Mouse (Mus musculus): ENCODE data around the gene Dock1. TPM values are rescaled to one million over a fixed set of nuclear protein-coding genes. Genes with fewer than 3 reads are reported as not detected.

Dock1 gene
- polyA plus RNA-seq, 1 experiment from 2014 or later = 5.7 TPM

DNA sequence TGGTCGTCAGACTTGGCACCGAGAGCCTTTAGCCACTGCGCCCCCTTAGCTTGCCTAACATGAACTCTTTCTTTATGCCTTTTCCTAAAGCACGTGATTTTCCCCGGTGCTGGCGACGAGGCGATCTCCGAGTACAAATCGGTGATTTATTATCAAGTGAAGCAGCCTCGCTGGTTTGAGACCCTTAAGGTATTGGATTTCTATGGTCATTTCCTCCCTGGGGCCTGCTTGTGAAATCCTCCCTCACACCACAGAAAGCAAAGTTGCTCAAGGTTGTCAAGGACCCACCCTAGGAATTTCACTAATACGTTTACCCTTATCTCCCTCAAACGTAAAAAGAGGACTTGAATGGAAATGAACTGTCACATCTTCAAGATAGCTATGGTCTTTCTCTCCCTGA, 94.7 kb downstream of the Dock1 start:
- Histone ChIP-seq H3K4me3 (replicated peaks) (no peak overlapping the region), H3K4me1 (no peaks in the 10 kb centered on the region), H3K36me3 (no peaks in the 10 kb centered on the region), H3K9me3 (replicated peaks) (no peaks in the 10 kb centered on the region), H3K9ac (replicated peaks) (no peak overlapping the region), H3K27me3 (replicated peaks) (no peaks in the 10 kb centered on the region), H3K4me2 (no peak overlapping the region), H3K27ac (replicated peaks) (no peak overlapping the region)
- 51% methylated on average over 13 of the region's 13 CpGs for WGBS
- ATAC-seq (ENCODE audit: low FRiP score) = no peak

DNA sequence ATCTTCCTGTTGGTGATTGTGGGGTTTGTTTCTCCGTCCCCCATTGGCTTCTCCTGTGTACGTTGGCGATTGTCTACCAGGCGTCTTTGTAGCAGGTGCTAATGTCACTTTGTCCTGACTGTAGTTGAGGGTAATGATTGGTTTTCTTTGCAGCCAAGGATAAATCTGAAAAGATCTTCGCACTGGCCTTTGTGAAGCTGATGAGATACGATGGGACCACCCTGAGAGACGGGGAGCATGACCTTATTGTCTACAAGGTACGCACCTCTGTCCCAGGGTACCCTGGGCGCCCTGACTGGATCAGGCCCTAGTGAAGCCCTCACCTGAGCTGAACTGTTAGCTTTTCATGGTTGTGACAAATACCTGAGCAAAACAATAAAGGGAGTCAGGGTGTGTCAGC, 100.9 kb downstream of the Dock1 start:
- 96% methylated on average over 9 of the region's 9 CpGs for WGBS
- no peak overlapping the region for H3K9ac ChIP-seq (replicated peaks)

DNA sequence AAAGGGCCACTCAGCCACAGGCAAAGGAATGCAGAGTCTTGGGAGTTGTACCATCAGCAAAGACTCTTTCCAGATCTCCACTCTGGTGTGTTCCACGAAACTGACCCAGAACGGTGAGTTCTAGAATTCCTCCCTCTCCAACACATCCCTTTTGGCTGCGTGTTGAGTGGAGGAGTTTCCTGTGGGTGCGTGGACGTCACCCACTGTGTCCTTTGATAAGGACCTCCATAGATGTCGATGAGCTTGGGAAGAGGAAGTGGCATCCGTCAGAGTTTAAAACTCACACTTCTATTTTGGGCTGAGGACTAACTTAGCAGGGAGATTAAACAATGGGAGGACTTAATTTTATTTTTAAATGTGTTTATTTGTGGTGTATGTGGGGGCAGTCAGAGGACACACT, 101.9 kb downstream of the Dock1 start:
- Histone ChIP-seq H3K27ac (replicated peaks) (no peak overlapping the region), H3K27me3 (replicated peaks) (no peaks in the 10 kb centered on the region), H3K9ac (replicated peaks) (no peak overlapping the region), H3K4me1 (peaks cover 29% of the 10 kb centered on the region), H3K36me3 (no peaks in the 10 kb centered on the region), H3K4me3 (replicated peaks) (no peak overlapping the region), H3K9me3 (replicated peaks) (no peaks in the 10 kb centered on the region), H3K4me2 (no peak overlapping the region)
- 92% methylated on average over 7 of the region's 7 CpGs for WGBS
- no peak for ATAC-seq (ENCODE audit: low FRiP score)

More for the DNA sequence above, 100.9 kb downstream of the Dock1 start:
- no peaks in the 10 kb centered on the region for H3K9me3 ChIP-seq (replicated peaks)
- H3K36me3 ChIP-seq = no peaks in the 10 kb centered on the region
- H3K27ac ChIP-seq (replicated peaks) = no peak overlapping the region
- ATAC-seq (ENCODE audit: low FRiP score) = no peak
- peaks cover 29% of the 10 kb centered on the region for H3K4me1 ChIP-seq
- no peak overlapping the region for H3K4me3 ChIP-seq (replicated peaks)
- no peak overlapping the region for H3K4me2 ChIP-seq
- no peaks in the 10 kb centered on the region for H3K27me3 ChIP-seq (replicated peaks)

DNA sequence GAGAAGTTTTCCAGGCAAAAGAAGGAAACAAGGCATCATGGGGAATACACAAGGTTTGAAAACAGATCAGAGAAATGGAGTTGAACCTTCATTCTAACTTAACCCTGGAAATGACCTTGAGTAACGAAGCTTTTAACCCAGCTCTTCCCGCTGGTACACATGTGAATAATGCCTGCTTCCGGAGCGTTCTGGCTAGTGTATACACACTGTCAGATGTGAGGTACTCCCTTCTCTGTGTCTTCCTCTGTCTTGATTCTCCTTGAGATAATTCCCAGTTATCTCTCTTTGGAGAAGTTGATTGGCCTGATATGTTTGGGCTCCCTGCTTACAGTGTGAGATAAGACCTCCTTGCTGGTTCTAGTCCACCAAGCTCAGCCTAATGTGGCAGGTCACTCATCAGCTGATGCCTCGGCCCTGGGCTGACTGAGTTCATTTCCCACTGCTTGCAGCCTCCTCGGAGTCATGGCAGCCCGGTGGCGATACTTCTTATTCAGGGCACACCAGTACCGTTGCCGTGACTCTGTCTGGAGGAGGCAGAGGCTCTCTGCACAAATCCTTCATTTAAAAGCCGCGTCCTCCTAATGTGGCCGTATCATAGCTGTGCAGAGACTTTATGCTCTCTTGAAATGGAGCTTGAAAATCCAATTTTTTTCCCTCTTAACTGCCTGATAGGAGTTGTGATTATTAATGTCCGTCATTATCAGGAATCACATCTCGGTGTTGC, 102.6 kb downstream of the Dock1 start:
- Histone ChIP-seq H3K27me3 (replicated peaks) (no peaks in the 10 kb centered on the region), H3K9ac (replicated peaks) (no peak overlapping the region), H3K4me3 (replicated peaks) (no peak overlapping the region), H3K36me3 (no peaks in the 10 kb centered on the region), H3K9me3 (replicated peaks) (no peaks in the 10 kb centered on the region), H3K4me2 (no peak overlapping the region), H3K27ac (replicated peaks) (no peak overlapping the region), H3K4me1 (peaks cover 29% of the 10 kb centered on the region)
- 74% methylated on average over 15 of the region's 15 CpGs for WGBS
- ATAC-seq (ENCODE audit: low FRiP score) = no peak

DNA sequence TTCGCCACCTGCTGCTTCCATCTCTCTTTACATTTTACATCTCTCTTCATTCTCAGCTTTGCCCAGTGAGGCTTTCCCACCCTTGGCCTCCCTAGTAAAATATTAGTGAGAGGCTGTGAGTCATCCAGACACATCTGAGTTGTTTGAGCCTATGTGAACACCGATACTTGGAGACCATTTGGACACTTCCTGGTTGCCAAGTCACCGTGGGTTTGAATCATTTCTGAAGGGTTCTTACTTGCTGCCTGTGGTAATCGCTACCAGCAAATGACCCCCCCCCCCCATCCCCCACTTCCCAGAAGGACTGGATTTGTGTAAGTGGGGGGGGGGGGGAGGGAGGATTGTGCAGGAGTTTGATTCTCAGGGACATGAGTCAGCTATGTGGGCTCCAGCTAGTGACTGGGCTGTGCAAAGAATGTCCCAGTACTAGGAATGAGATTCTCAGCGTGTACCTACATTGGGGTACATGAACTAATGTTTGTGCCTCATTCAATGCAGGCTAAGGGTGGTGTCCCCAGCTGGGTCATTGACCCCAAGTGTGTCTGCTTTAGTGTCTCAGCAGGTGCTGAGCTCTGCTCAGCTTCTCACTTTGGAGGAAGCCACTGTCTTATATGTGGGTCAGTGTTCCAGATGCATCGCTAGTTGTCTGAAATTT, 103.4 kb downstream of the Dock1 start:
- no peaks in the 10 kb centered on the region for H3K36me3 ChIP-seq
- no peak overlapping the region for H3K9ac ChIP-seq (replicated peaks)
- no peak overlapping the region for H3K4me3 ChIP-seq (replicated peaks)
- no peaks in the 10 kb centered on the region for H3K27me3 ChIP-seq (replicated peaks)
- WGBS = 82% methylated on average over 6 of the region's 6 CpGs
- peak overlapping the region; percentile 25; the same call in 1 of the 2 replicates for H3K4me2 ChIP-seq
- no peaks in the 10 kb centered on the region for H3K9me3 ChIP-seq (replicated peaks)
- H3K27ac ChIP-seq (replicated peaks) = peak overlapping the region; percentile 62
- peaks cover 29% of the 10 kb centered on the region for H3K4me1 ChIP-seq
- peak; percentile 51; the same call in 1 of the 2 replicates for ATAC-seq (ENCODE audit: low FRiP score)

DNA sequence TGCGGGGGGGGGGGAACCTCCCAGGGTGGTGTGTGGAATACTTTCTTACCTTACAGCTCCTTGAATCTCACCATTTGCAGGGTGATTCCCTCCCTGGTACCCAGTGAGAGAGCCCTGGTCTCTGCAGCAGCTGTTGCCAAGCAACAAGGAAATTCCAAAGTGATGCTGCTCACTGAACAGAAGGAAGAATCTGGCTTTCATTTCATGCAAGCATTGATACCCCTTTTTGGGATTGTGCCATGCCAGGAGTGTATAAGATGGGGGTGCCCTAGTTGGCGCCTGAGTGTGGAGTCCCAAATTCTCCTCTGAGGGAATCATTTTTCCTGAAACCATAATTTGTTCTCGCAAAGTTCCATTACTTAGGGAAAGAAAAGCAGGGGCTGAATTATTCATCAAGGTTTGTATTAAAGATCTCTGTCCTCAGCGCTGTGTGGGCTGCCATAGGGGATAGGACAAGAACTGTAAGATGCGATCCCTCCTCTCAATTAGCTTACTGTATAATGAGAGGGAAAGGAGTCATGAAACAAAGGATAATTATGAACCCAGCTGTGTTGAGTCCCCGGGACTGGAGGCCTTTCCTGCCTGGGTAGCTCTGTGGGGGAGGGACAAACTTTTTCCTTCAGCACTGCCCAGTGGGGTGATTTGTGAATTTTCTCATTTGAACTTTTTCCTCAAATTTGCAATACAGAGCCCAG, 104.2 kb downstream of the Dock1 start:
- peak overlapping the region; percentile 25 for H3K4me2 ChIP-seq
- no peaks in the 10 kb centered on the region for H3K27me3 ChIP-seq (replicated peaks)
- H3K9me3 ChIP-seq (replicated peaks) = no peaks in the 10 kb centered on the region
- H3K36me3 ChIP-seq = no peaks in the 10 kb centered on the region
- no peak overlapping the region for H3K4me3 ChIP-seq (replicated peaks)
- peak; percentile 85 for ATAC-seq (ENCODE audit: low FRiP score)
- peaks cover 29% of the 10 kb centered on the region for H3K4me1 ChIP-seq
- peak overlapping the region; percentile 62 for H3K27ac ChIP-seq (replicated peaks)
- H3K9ac ChIP-seq (replicated peaks) = no peak overlapping the region
- WGBS = 43% methylated on average over 6 of the region's 6 CpGs

DNA sequence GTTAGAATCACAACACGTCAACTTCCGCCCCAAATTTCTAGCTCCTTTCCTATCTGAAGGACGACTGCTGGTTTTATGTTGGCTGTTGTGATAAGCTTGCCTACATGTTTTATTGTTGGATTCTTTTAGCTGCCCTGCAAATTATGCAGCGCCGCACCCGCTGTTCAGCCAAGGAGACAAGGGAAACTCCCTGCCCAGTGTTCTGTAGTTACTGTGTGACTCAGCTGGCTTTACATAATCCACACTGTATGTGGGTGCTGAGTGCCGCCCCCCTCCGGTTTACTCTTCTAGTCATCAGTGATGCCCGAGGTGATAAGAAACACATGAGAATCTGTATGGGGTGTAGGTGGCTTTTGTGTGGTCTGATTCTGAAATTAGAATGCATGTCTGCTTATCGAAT, 105.2 kb downstream of the Dock1 start:
- Histone ChIP-seq H3K36me3 (no peaks in the 10 kb centered on the region), H3K27me3 (replicated peaks) (no peaks in the 10 kb centered on the region), H3K9me3 (replicated peaks) (no peaks in the 10 kb centered on the region), H3K4me3 (replicated peaks) (no peak overlapping the region), H3K4me1 (peaks cover 29% of the 10 kb centered on the region), H3K4me2 (no peak overlapping the region), H3K9ac (replicated peaks) (no peak overlapping the region), H3K27ac (replicated peaks) (no peak overlapping the region)
- WGBS = 75% methylated on average over 10 of the region's 10 CpGs
- ATAC-seq (ENCODE audit: low FRiP score) = no peak

GRCm38 (mm10) chr7:134776306-134776705, 105.9 kb downstream of the Dock1 start:
- WGBS = 76% methylated on average over 6 of the region's 6 CpGs
- no peaks in the 10 kb centered on the region for H3K9me3 ChIP-seq (replicated peaks)
- no peak overlapping the region for H3K9ac ChIP-seq (replicated peaks)
- H3K4me2 ChIP-seq = no peak overlapping the region
- H3K36me3 ChIP-seq = no peaks in the 10 kb centered on the region
- peaks cover 29% of the 10 kb centered on the region for H3K4me1 ChIP-seq
- no peak overlapping the region for H3K27ac ChIP-seq (replicated peaks)
- H3K4me3 ChIP-seq (replicated peaks) = no peak overlapping the region
- H3K27me3 ChIP-seq (replicated peaks) = no peaks in the 10 kb centered on the region
- no peak for ATAC-seq (ENCODE audit: low FRiP score)

GRCm38 (mm10) chr7:134779761-134780160, 109.3 kb downstream of the Dock1 start:
- Histone ChIP-seq H3K4me1 (peaks cover 11% of the 10 kb centered on the region), H3K9me3 (replicated peaks) (no peaks in the 10 kb centered on the region), H3K27me3 (replicated peaks) (no peaks in the 10 kb centered on the region), H3K27ac (replicated peaks) (no peak overlapping the region), H3K4me2 (no peak overlapping the region), H3K4me3 (replicated peaks) (no peak overlapping the region), H3K9ac (replicated peaks) (no peak overlapping the region), H3K36me3 (no peaks in the 10 kb centered on the region)
- WGBS = 95% methylated on average over 3 of the region's 3 CpGs
- ATAC-seq (ENCODE audit: low FRiP score) = no peak

DNA sequence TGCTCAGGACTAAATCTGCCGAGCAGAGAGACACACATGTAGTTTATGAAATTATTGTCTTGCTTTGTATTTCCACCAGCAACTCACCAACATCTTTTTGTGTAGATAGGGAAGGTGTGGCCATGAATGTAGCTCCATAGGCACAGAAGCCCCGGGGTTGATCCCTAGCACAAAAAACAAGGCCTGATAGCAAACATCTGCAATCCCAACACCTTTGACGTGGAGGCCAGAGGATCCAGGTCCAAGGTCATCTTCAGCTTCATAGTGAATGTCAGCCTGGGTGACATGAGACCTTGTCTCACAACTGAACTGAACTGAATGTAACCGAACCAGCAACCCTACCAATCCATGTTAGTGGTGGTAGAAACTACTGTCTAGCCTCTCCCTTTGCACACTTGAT, 116.7 kb downstream of the Dock1 start:
- no peaks in the 10 kb centered on the region for H3K27me3 ChIP-seq (replicated peaks)
- WGBS = 84% methylated on average over 4 of the region's 4 CpGs
- no peak overlapping the region for H3K9ac ChIP-seq (replicated peaks)
- H3K9me3 ChIP-seq (replicated peaks) = no peaks in the 10 kb centered on the region
- H3K27ac ChIP-seq (replicated peaks) = no peak overlapping the region
- H3K4me3 ChIP-seq (replicated peaks) = no peak overlapping the region
- H3K36me3 ChIP-seq = no peaks in the 10 kb centered on the region
- H3K4me1 ChIP-seq = no peaks in the 10 kb centered on the region
- no peak for ATAC-seq (ENCODE audit: low FRiP score)
- no peak overlapping the region for H3K4me2 ChIP-seq

DNA sequence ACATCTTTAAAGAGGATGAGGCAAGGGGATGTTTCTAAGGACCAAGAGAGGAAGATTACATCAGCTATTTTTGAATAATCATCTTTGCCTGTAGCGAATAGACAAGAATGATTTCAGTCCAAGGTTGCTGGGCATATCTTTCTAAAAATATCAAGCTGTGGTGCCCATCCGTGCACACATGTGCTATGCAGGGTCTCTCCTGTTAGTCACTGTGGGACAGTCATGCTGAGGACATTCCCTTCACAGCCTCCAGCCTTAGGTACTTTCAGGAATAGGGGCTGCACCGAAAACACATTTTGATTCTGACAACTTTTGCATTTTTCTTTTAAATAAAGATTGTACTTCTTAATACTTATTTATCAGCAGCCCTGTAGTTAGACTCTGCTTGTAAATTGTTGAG, 124.4 kb downstream of the Dock1 start:
- 92% methylated on average over 3 of the region's 3 CpGs for WGBS
- Histone ChIP-seq H3K36me3 (no peaks in the 10 kb centered on the region), H3K27ac (replicated peaks) (no peak overlapping the region), H3K27me3 (replicated peaks) (no peaks in the 10 kb centered on the region), H3K4me2 (no peak overlapping the region), H3K4me3 (replicated peaks) (no peak overlapping the region), H3K4me1 (peaks cover 4% of the 10 kb centered on the region; the same call in 1 of the 2 replicates), H3K9ac (replicated peaks) (no peak overlapping the region), H3K9me3 (replicated peaks) (no peaks in the 10 kb centered on the region)
- ATAC-seq (ENCODE audit: low FRiP score) = no peak

- no peak overlapping the region for H3K4me3 ChIP-seq (replicated peaks)
- 30% methylated on average over 4 of the region's 4 CpGs for WGBS
- H3K9ac ChIP-seq (replicated peaks) = no peak overlapping the region
- ATAC-seq (ENCODE audit: low FRiP score) = no peak
- no peaks in the 10 kb centered on the region for H3K27me3 ChIP-seq (replicated peaks)
- no peaks in the 10 kb centered on the region for H3K9me3 ChIP-seq (replicated peaks)
- H3K27ac ChIP-seq (replicated peaks) = no peak overlapping the region
- no peak overlapping the region for H3K4me2 ChIP-seq
- peaks cover 17% of the 10 kb centered on the region for H3K4me1 ChIP-seq
- no peaks in the 10 kb centered on the region for H3K36me3 ChIP-seq
Measured at GRCm38 (mm10) chr7:134800079-134800478, 129.6 kb downstream of the Dock1 start.
